Mouse (Mus musculus) heart, embryonic 11.5 days (tissue): ENCODE measurements around the gene Bcas3. TPM values are rescaled to one million over a fixed set of nuclear protein-coding genes. Genes with fewer than 3 reads are reported as not detected.
A peak's percentile ranks its signal among the peaks of the same experiment; 100 is the strongest.

Experiments
- ATAC-seq: fragments of 200-750 bp; cut with Nextera tagmentation; replicated peaks from 2 replicates; pipeline ENCODE4 v1.8.0; 2017; ENCODE audit warnings: moderate library complexity; ENCODE audit not compliant: insufficient number of reproducible peaks, low FRiP score, low TSS enrichment
- H3K27ac ChIP-seq: fragments of 300-500 bp; sonication (generic); 2 replicates; pipeline ENCODE4 v1.5.1; 2014; ENCODE audit warnings: mild to moderate bottlenecking, low read depth, low read length
- H3K27me3 ChIP-seq: fragments of 300-500 bp; sonication (generic); 2 replicates; pipeline ENCODE4 v1.6.1; 2014; ENCODE audit warnings: mild to moderate bottlenecking, low read length, mixed read lengths; ENCODE audit not compliant: control insufficient read depth, insufficient read depth
- H3K36me3 ChIP-seq: fragments of 300-500 bp; sonication (generic); 2 replicates; pipeline ENCODE4 v1.6.1; 2014; ENCODE audit warnings: mild to moderate bottlenecking, low read length, moderate library complexity, mixed read lengths; ENCODE audit not compliant: control insufficient read depth, insufficient read depth
- H3K4me1 ChIP-seq: fragments of 300-500 bp; sonication (generic); 2 replicates; pipeline ENCODE4 v1.6.1; 2014; ENCODE audit warnings: low read length; ENCODE audit not compliant: control insufficient read depth, insufficient read depth
- H3K4me2 ChIP-seq: fragments of 300-500 bp; sonication (generic); 2 replicates; pipeline ENCODE4 v1.6.1; 2014; ENCODE audit warnings: mild to moderate bottlenecking, moderate library complexity
- H3K4me3 ChIP-seq: fragments of 300-500 bp; sonication (generic); 2 replicates; pipeline ENCODE4 v1.5.1; 2014; ENCODE audit warnings: low read depth, low read length
- H3K9ac ChIP-seq: fragments of 300-500 bp; sonication (generic); 2 replicates; pipeline ENCODE4 v1.6.1; 2014; ENCODE audit warnings: mild to moderate bottlenecking, low read depth, low read length, moderate library complexity
- H3K9me3 ChIP-seq: fragments of 300-500 bp; sonication (generic); replicated peaks from 2 replicates; pipeline ENCODE4 v1.6.1; 2016; ENCODE audit warnings: low read length; ENCODE audit not compliant: control insufficient read depth
- WGBS: fragments of 180-500 bp; shearing (Covaris S2); extraction: QIAGEN DNeasy Blood & Tissue Kit; methylation state at CpG from one replicate; pipeline ENCODE4 v1.1.7; 2014; ENCODE audit not compliant: insufficient replicate concordance; 5-methylcytosine and 5-hydroxymethylcytosine counted together
- polyA plus RNA-seq: library from polyadenylated mRNA; unstranded; fragments of >200 nt; fragmentation: Nextera tagmentation; extraction: Ambion mirVana; gene quantifications from 2 replicates; pipeline ENCODE4 v1.2.1, GENCODE M21; 2014

Bcas3 gene
- polyA plus RNA-seq, 1 experiment from 2014 or later: 22.8 TPM

GRCm38 (mm10) chr11:85719091-85719490 is 366.1 kb downstream of the Bcas3 start:
- Histone ChIP-seq H3K9me3 (no peaks in the 10 kb centered on the region), H3K9ac (no peak overlapping the region), H3K4me2 (no peak overlapping the region), H3K36me3 (no peaks in the 10 kb centered on the region), H3K27me3 (no peaks in the 10 kb centered on the region), H3K27ac (no peak overlapping the region), H3K4me3 (no peak overlapping the region), H3K4me1 (peaks cover 25% of the 10 kb centered on the region)
- no peak for ATAC-seq
- WGBS: 57% methylated on average over 10 of the region's 10 CpGs

- Histone ChIP-seq H3K36me3 (no peaks in the 10 kb centered on the region), H3K4me1 (peaks cover 32% of the 10 kb centered on the region), H3K9ac (peak overlapping the region; percentile 18; the same call in 1 of the 2 replicates), H3K27ac (no peak overlapping the region), H3K4me2 (peak overlapping the region; percentile 35; the same call in 1 of the 2 replicates), H3K27me3 (no peaks in the 10 kb centered on the region), H3K9me3 (no peaks in the 10 kb centered on the region), H3K4me3 (no peak overlapping the region)
- no peak for ATAC-seq
- WGBS: 9% methylated on average over 7 of the region's 7 CpGs
Observed at GRCm38 (mm10) chr11:85719766-85720165, 366.8 kb downstream of the Bcas3 start.

- Histone ChIP-seq H3K9me3 (no peaks in the 10 kb centered on the region), H3K9ac (no peak overlapping the region), H3K36me3 (no peaks in the 10 kb centered on the region), H3K4me3 (no peak overlapping the region), H3K27ac (no peak overlapping the region), H3K4me1 (peaks cover 32% of the 10 kb centered on the region), H3K4me2 (no peak overlapping the region), H3K27me3 (no peaks in the 10 kb centered on the region)
- WGBS: 19% methylated on average over 6 of the region's 6 CpGs
- no peak for ATAC-seq
Observed at GRCm38 (mm10) chr11:85720269-85720773, 367.4 kb downstream of the Bcas3 start.

DNA sequence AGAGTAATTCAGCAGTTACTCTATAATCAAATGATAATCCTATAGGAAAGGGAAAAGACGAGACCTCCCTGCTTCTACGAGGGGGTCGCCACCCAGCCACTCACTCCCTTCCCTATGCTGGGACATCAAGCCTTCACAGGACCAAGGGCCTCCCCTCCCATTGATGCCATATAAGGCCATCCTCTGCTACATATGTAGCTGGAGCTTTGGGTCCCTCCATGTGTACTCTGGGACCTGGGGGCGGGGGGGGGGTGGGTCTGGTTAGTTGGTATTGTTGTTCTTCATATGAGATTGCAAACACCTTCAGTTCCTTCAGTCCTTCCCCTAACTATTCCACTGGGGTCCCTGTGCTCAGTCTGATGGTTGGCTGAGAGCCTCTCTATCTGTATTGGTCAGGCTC is 369.0 kb downstream of the Bcas3 start:
- H3K4me2 ChIP-seq: no peak overlapping the region

GRCm38 (mm10) chr11:85724159-85724558 is 371.2 kb downstream of the Bcas3 start:
- Histone ChIP-seq H3K9ac (no peak overlapping the region), H3K9me3 (no peaks in the 10 kb centered on the region), H3K4me1 (peaks cover 30% of the 10 kb centered on the region), H3K36me3 (no peaks in the 10 kb centered on the region), H3K4me2 (no peak overlapping the region; the same call in 1 of the 2 replicates), H3K27me3 (no peaks in the 10 kb centered on the region), H3K4me3 (no peak overlapping the region), H3K27ac (no peak overlapping the region)
- 35% methylated on average over 6 of the region's 6 CpGs for WGBS
- no peak for ATAC-seq

More for the DNA sequence above, 369.0 kb downstream of the Bcas3 start:
- Histone ChIP-seq H3K27ac (no peak overlapping the region), H3K9ac (no peak overlapping the region), H3K4me3 (no peak overlapping the region), H3K27me3 (no peaks in the 10 kb centered on the region), H3K4me1 (peaks cover 32% of the 10 kb centered on the region), H3K9me3 (no peaks in the 10 kb centered on the region), H3K36me3 (no peaks in the 10 kb centered on the region)
- no peak for ATAC-seq
- 79% methylated on average over 4 of the region's 4 CpGs for WGBS

DNA sequence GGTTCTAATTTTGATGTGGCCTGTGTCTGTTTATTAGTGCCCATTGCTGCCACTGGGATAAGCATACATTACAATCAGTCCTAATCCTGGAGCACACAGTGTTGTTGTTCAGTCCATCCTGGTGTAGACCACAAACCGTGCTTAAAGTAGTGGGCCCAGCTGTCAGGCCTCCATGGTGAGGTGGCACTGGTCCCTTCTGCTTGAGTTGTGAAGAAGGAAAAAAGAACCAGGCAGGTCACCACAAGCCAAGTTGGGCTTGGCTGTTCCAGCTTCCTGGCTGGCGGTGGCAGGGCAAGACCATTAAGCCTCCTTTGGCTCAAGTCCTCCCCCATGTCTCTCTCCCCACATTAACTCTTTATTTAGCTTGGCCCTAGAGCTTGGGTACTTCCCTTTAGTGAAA is 376.8 kb downstream of the Bcas3 start:
- WGBS: 59% methylated on average over 2 of the region's 2 CpGs
- no peak overlapping the region for H3K9ac ChIP-seq
- no peak overlapping the region for H3K4me2 ChIP-seq
- no peak for ATAC-seq
- H3K4me3 ChIP-seq: no peak overlapping the region
- no peaks in the 10 kb centered on the region for H3K27me3 ChIP-seq
- no peaks in the 10 kb centered on the region for H3K36me3 ChIP-seq
- peaks cover 7% of the 10 kb centered on the region; the same call in 1 of the 2 replicates for H3K4me1 ChIP-seq
- no peaks in the 10 kb centered on the region for H3K9me3 ChIP-seq
- H3K27ac ChIP-seq: no peak overlapping the region

GRCm38 (mm10) chr11:85732462-85733012 is 379.6 kb downstream of the Bcas3 start:
- Histone ChIP-seq H3K27ac (no peak overlapping the region), H3K27me3 (no peaks in the 10 kb centered on the region), H3K4me1 (peaks cover 6% of the 10 kb centered on the region; the same call in 1 of the 2 replicates), H3K9ac (no peak overlapping the region), H3K4me3 (no peak overlapping the region), H3K9me3 (no peaks in the 10 kb centered on the region), H3K4me2 (no peak overlapping the region), H3K36me3 (no peaks in the 10 kb centered on the region)
- ATAC-seq: no peak
- WGBS: 49% methylated on average over 4 of the region's 4 CpGs

- Histone ChIP-seq H3K36me3 (no peaks in the 10 kb centered on the region), H3K4me3 (no peak overlapping the region), H3K9ac (no peak overlapping the region), H3K27me3 (no peaks in the 10 kb centered on the region), H3K4me1 (peaks cover 6% of the 10 kb centered on the region; the same call in 1 of the 2 replicates), H3K4me2 (no peak overlapping the region), H3K9me3 (no peaks in the 10 kb centered on the region), H3K27ac (no peak overlapping the region)
- ATAC-seq: no peak
- WGBS: 50% methylated on average over 3 of the region's 3 CpGs
Observed at GRCm38 (mm10) chr11:85733577-85733976, 380.6 kb downstream of the Bcas3 start.
